ENCODE assay signal across 18 mouse cellular contexts in the genomic region with DNA sequence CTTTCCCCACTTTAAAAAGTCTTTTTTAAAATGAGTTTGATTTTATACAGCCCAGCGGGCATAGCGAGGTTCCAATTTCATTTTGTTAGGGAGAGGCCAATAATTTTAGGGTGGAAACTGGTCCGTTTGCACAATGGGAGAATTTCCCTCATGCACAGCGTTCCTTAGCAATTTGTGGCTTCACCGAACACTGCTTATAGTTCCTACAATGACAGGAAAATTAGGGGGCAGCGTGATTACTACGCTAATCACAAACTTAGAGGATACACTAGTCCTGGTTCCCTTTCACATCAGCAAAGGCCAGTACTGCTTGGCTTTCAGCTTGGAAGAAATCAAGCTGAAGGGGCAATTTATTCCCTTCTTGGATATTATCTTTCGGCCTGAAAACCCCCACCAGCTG.
DNase-seq lines count a peak whose midpoint lies in the region; ATAC-seq and TF ChIP-seq lines count a peak whose summit lies in the region.
"Had no signal": no experiment of that assay in that cellular context is flagged by ENCODE, and none has a peak within 500 bp of the region (broad histone marks: within the 10 kb centered on the region; RNA-seq: fewer than 3 reads in every experiment).

No protein-coding gene starts in this region.

- 67% methylated on average over 8 of the region's 8 CpGs for WGBS in forebrain, embryonic 13.5 days
- 77% methylated on average over 8 of the region's 8 CpGs for WGBS in forebrain, embryonic 12.5 days
- 86% methylated on average over 8 of the region's 8 CpGs for WGBS in hindbrain, embryonic 14.5 days
- WGBS in hindbrain, embryonic 16.5 days, result 80% methylated on average over 8 of the region's 8 CpGs
- WGBS in forebrain, postnatal 0 days, result 51% methylated on average over 8 of the region's 8 CpGs
- 79% methylated on average over 8 of the region's 8 CpGs for WGBS in kidney, embryonic 16.5 days

- no peak overlapping the region for H3K4me3 ChIP-seq in forebrain, embryonic 13.5 days
- H3K4me3 ChIP-seq in forebrain, embryonic 12.5 days (replicated peaks), result no peak overlapping the region
- no peak overlapping the region for H3K4me3 ChIP-seq in hindbrain, embryonic 14.5 days (replicated peaks; ENCODE audit: low read length)
- H3K4me3 ChIP-seq in hindbrain, embryonic 16.5 days (ENCODE audit: low read length), result no peak overlapping the region
- H3K4me3 ChIP-seq in forebrain, postnatal 0 days (ENCODE audit: low read depth, low read length), result no peak overlapping the region
- no peak overlapping the region for H3K4me3 ChIP-seq in kidney, embryonic 16.5 days (ENCODE audit: low read length)
- H3K4me3 ChIP-seq: heart, adult 2 months; heart, embryonic 15.5 days; hindbrain, embryonic 13.5 days had no signal

- DNase-seq in hindbrain, embryonic 14.5 days (ENCODE audit: low spot score), result no peak
- DNase-seq in forebrain, postnatal 0 days, result no peak
- DNase-seq in adrenal gland, postnatal 36 days, result no peak
- DNase-seq: adrenal gland, postnatal 10 days; cerebellum, adult 2 months; cerebellum, postnatal 14 days; gastrocnemius, postnatal 36 days; heart, adult 2 months; heart, postnatal 14 days; kidney, adult 2 months had no signal

- no peak overlapping the region for H3K9ac ChIP-seq in forebrain, embryonic 13.5 days
- H3K9ac ChIP-seq in forebrain, embryonic 12.5 days, result no peak overlapping the region
- H3K9ac ChIP-seq in hindbrain, embryonic 14.5 days, result no peak overlapping the region
- H3K9ac ChIP-seq in hindbrain, embryonic 16.5 days (ENCODE audit: low read depth, low read length), result no peak overlapping the region
- no peak overlapping the region for H3K9ac ChIP-seq in forebrain, postnatal 0 days
- no peak overlapping the region for H3K9ac ChIP-seq in kidney, embryonic 16.5 days (replicated peaks; ENCODE audit: low read length)
- H3K9ac ChIP-seq: heart, embryonic 15.5 days; hindbrain, embryonic 13.5 days had no signal

- H3K27me3 ChIP-seq in forebrain, embryonic 13.5 days, result no peaks in the 10 kb centered on the region
- no peaks in the 10 kb centered on the region for H3K27me3 ChIP-seq in forebrain, embryonic 12.5 days
- H3K27me3 ChIP-seq in hindbrain, embryonic 14.5 days (ENCODE audit: control insufficient read depth, insufficient read depth, low read length), result no peaks in the 10 kb centered on the region
- no peaks in the 10 kb centered on the region for H3K27me3 ChIP-seq in hindbrain, embryonic 16.5 days (replicated peaks; ENCODE audit: control insufficient read depth, insufficient read depth, low read length)
- H3K27me3 ChIP-seq in forebrain, postnatal 0 days (ENCODE audit: insufficient read depth, low read length), result no peaks in the 10 kb centered on the region
- H3K27me3 ChIP-seq in kidney, embryonic 16.5 days (ENCODE audit: insufficient read depth, low read length), result no peaks in the 10 kb centered on the region
- H3K27me3 ChIP-seq: heart, embryonic 15.5 days; hindbrain, embryonic 13.5 days had no signal

- peak overlapping the region; percentile 48; the same call in 1 of the 2 replicates for H3K27ac ChIP-seq in forebrain, embryonic 13.5 days
- no peak overlapping the region; the same call in 1 of the 2 replicates for H3K27ac ChIP-seq in forebrain, embryonic 12.5 days
- H3K27ac ChIP-seq in hindbrain, embryonic 14.5 days, result peak overlapping the region; percentile 36; the same call in 1 of the 2 replicates
- H3K27ac ChIP-seq in hindbrain, embryonic 16.5 days (ENCODE audit: low read depth, low read length), result no peak overlapping the region
- H3K27ac ChIP-seq in forebrain, postnatal 0 days (ENCODE audit: low read depth, low read length), result no peak overlapping the region
- no peak overlapping the region for H3K27ac ChIP-seq in kidney, embryonic 16.5 days (ENCODE audit: low read length)
- H3K27ac ChIP-seq: heart, adult 2 months; heart, embryonic 15.5 days had no signal

- no peaks in the 10 kb centered on the region for H3K36me3 ChIP-seq in forebrain, embryonic 13.5 days (ENCODE audit: poor library complexity, severe bottlenecking)
- H3K36me3 ChIP-seq in forebrain, embryonic 12.5 days (replicated peaks), result no peaks in the 10 kb centered on the region
- H3K36me3 ChIP-seq in hindbrain, embryonic 14.5 days (replicated peaks; ENCODE audit: control insufficient read depth, insufficient read depth), result no peaks in the 10 kb centered on the region
- no peaks in the 10 kb centered on the region for H3K36me3 ChIP-seq in hindbrain, embryonic 16.5 days (ENCODE audit: control insufficient read depth, insufficient read depth, low read length)
- H3K36me3 ChIP-seq in forebrain, postnatal 0 days (ENCODE audit: insufficient read depth), result no peaks in the 10 kb centered on the region
- H3K36me3 ChIP-seq in kidney, embryonic 16.5 days (ENCODE audit: insufficient read depth, low read length), result no peaks in the 10 kb centered on the region
- H3K36me3 ChIP-seq: heart, embryonic 15.5 days; hindbrain, embryonic 13.5 days had no signal

- H3K4me2 ChIP-seq in forebrain, embryonic 13.5 days, result no peak overlapping the region
- no peak overlapping the region for H3K4me2 ChIP-seq in forebrain, embryonic 12.5 days
- no peak overlapping the region for H3K4me2 ChIP-seq in hindbrain, embryonic 14.5 days (replicated peaks)
- H3K4me2 ChIP-seq in hindbrain, embryonic 16.5 days (ENCODE audit: low read length), result no peak overlapping the region
- no peak overlapping the region for H3K4me2 ChIP-seq in forebrain, postnatal 0 days (ENCODE audit: low read depth)
- no peak overlapping the region for H3K4me2 ChIP-seq in kidney, embryonic 16.5 days (replicated peaks; ENCODE audit: low read depth, low read length)
- H3K4me2 ChIP-seq: heart, embryonic 11.5 days; heart, embryonic 15.5 days; hindbrain, embryonic 13.5 days had no signal

- no peaks in the 10 kb centered on the region for H3K9me3 ChIP-seq in forebrain, embryonic 13.5 days (replicated peaks)
- H3K9me3 ChIP-seq in forebrain, embryonic 12.5 days, result no peaks in the 10 kb centered on the region
- 0 out of 2 replicates have a peak, but pooled peaks cover 6% of the 10 kb centered on the region for H3K9me3 ChIP-seq in hindbrain, embryonic 14.5 days (ENCODE audit: control insufficient read depth, low read length)
- H3K9me3 ChIP-seq in hindbrain, embryonic 16.5 days (ENCODE audit: control insufficient read depth, low read length), result peaks cover 5% of the 10 kb centered on the region; the same call in 1 of the 2 replicates
- 0 out of 2 replicates have a peak, but pooled peaks cover 3% of the 10 kb centered on the region for H3K9me3 ChIP-seq in forebrain, postnatal 0 days (ENCODE audit: low read length)
- peaks cover 8% of the 10 kb centered on the region; the same call in 1 of the 2 replicates for H3K9me3 ChIP-seq in kidney, embryonic 16.5 days (ENCODE audit: low read length)
- H3K9me3 ChIP-seq: heart, embryonic 15.5 days had no signal

- TF ChIP-seq CTCF in forebrain, postnatal 0 days (IDR thresholded peaks at IDR 0.05; ENCODE audit: low read depth), result no peak

- no peak for ATAC-seq in forebrain, embryonic 13.5 days
- no peak for ATAC-seq in forebrain, embryonic 12.5 days (ENCODE audit: low FRiP score)
- no peak for ATAC-seq in hindbrain, embryonic 14.5 days (ENCODE audit: low FRiP score)
- ATAC-seq in hindbrain, embryonic 16.5 days, result no peak
- peak; percentile 23; the same call in 1 of the 2 replicates for ATAC-seq in forebrain, postnatal 0 days
- no peak for ATAC-seq in kidney, embryonic 16.5 days (ENCODE audit: low FRiP score, low TSS enrichment)
- ATAC-seq: intestine, embryonic 16.5 days had no signal

- H3K4me1 ChIP-seq in forebrain, embryonic 13.5 days, result peaks cover 10% of the 10 kb centered on the region
- H3K4me1 ChIP-seq in forebrain, embryonic 12.5 days, result no peaks in the 10 kb centered on the region
- H3K4me1 ChIP-seq in hindbrain, embryonic 14.5 days (replicated peaks; ENCODE audit: control insufficient read depth, insufficient read depth, low read length), result no peaks in the 10 kb centered on the region
- H3K4me1 ChIP-seq in hindbrain, embryonic 16.5 days (ENCODE audit: control insufficient read depth, insufficient read depth, low read depth, low read length), result no peaks in the 10 kb centered on the region
- no peaks in the 10 kb centered on the region for H3K4me1 ChIP-seq in forebrain, postnatal 0 days (ENCODE audit: insufficient read depth)
- no peaks in the 10 kb centered on the region for H3K4me1 ChIP-seq in kidney, embryonic 16.5 days (ENCODE audit: insufficient read depth, low read length)
- H3K4me1 ChIP-seq: hindbrain, embryonic 13.5 days had no signal

Comparison
In these comparisons a context has a peak if more than half of its experiments do, and no peak if none do; other contexts are left out.
1. H3K27ac ChIP-seq: peak in forebrain, embryonic 13.5 days (single experiment) and hindbrain, embryonic 14.5 days (single experiment); none in forebrain, embryonic 12.5 days (single experiment), hindbrain, embryonic 16.5 days (single experiment), forebrain, postnatal 0 days (single experiment) and kidney, embryonic 16.5 days (single experiment).